Mouse (Mus musculus) granulocyte monocyte progenitor cell, adult 5-6 weeks (primary cell): ENCODE results near the gene Ly6g6e. TPM values are rescaled to one million over a fixed set of nuclear protein-coding genes. Genes with fewer than 3 reads are reported as not detected.
"Not testable (repeated sequence)": the region's sequence is repeated elsewhere in the genome, so short reads cannot be mapped to it uniquely, and the experiment has no call there.

Experiments
- ATAC-seq: replicated peaks from 2 replicates; pipeline ENCODE4 v1.8.0; 2016; ENCODE audit warnings: mild to moderate bottlenecking, moderate TSS enrichment, inconsistent platforms; ENCODE audit not compliant: poor library complexity, severe bottlenecking
- total RNA-seq, 2 experiments: library from RNA; stranded (forward) in 1 of 2; stranded (reverse) in 1 of 2; fragments of 200-712, 200-1000 nt in 1 of 2; fragments of >200 nt in 1 of 2; fragmentation: Nextera tagmentation in 1 of 2; gene quantifications; 2 replicates each; pipeline ENCODE4 v1.2.3; 2014 to 2017

The Ly6g6e gene
- total RNA-seq, 2 experiments from 2014 or later = not detected

DNA sequence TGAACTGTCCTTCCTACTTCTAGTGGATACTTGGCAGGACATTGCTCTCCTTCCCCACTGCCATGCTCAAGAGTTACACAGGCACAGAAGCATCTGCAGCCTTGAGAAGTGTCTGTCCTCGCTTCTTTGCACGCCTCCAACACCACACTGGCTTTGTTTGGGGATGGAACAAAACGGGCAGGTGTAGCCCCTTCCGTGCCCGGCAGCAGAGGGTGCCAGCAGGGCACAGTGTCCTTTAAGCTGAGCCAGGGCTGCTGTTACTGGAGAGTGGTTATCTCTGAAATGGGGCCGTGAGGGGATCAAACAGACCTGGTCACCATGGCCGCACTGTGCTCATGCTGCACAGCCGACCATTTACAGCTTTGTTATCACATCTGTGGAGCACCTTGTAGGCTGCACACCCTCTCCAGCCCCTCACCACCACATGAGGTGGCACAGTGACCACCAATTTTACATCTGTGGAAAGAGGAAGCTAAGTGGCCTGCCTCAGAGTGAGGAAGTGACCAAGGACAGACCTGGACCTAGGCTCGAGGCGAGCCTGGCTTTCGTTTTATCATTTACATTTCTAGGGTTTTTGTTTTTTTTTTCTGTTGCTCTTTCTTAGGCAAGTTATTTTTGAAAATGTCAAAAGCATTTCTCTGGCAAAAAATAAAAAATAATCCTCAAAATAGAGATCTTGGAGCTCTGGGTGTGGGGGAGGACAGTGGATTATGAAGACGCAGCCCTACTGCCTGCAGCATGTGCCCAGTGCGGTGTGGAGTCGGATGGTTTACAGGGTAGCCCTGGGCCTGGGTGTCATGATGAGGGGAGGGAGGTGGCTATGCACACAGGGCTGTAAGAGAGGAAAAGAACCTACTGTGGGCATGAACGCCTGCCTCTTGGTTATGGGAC, 18.0 kb downstream of the Ly6g6e start:
- peak; percentile 50 for ATAC-seq

DNA sequence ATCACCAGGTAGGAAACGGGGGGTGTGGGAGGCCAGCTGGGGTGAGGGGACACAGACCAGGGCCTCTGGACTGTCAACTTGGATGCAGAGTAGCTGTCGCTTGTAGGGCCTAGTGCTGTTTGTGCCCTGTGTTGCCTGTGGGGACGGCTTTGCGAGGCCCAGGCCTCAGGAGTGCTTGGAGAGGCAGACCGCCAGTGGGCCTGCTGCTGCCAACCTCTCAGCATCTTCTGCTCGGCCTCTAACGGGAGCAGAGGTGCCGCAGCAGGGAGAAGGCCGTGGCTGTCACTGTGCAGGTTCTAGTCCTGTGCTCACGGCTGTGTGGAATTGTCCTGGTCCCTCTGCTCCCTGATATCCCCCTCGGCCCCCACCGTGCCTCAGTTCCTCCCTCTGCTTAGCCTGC, 19.9 kb downstream of the Ly6g6e start:
- no peak for ATAC-seq

DNA sequence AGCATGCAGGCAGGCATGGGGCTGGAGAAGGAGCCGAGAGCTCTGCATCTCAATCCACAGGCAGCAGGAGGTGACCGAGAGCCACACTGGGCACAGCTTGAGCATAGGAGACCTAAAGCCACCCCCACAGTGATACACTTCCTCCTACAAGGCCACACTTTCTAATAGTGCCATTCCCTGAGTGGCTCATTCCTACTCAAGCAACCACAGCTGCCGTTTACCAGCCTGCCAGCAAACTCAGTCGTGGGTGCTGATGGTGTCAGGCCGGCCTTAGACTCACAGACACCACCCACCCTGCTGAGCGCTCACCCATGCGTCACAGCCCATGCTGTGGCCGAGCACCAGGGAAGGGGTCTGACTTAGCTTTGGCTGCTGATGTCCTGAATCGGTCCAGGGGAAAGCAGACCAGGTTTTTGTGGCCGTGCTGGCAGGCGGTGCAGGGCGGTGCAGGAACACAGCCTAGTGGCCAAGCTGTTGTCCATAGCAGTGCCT, 20.5 kb downstream of the Ly6g6e start:
- no peak for ATAC-seq

DNA sequence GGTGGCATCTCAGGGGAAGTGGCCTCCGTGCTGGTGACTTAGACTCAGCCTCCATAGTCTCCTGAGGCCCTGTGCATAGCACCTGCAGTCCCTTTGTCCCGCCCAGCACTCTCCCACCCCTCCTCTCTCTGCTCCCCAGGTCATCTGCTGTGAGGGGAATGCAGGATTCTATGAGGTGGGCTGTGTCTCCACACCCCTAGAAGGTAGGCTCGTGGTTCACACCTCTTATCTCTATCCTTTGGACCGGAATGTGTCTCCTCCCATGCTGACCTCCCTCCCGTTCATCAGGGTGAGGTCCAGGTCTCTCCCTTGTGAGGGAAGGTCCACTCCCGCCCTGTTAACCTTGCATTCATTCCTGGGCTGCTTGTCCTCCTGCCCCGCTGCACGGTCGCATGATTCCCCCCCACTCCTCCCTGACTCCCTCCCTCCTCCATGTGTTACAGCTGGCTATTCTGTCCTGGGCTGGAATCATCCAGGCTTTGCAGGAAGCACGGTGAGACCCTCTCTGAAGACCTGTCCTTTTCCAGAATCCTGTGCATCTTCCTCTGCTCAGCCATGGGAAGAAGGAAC, 23.6 kb downstream of the Ly6g6e start:
- ATAC-seq = no peak

DNA sequence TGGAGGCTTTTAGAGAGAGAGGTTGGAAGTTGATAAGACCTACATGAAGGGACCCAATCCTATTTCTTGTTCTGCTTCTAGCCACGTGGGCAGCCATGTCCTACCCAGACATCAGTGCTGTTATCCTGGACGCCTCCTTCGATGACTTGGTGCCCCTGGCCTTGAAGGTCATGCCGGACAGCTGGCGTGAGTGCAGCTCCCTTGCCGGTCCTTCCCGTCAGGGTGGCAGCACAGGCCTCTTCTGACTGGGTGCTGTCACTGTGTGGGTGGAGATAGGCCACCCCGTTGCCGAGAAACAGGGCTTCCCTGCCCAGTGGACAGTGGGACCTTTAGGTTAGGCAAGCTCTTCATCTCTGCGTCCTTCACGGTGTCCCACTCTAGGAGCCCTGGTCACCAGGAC, 24.5 kb downstream of the Ly6g6e start:
- no peak for ATAC-seq

DNA sequence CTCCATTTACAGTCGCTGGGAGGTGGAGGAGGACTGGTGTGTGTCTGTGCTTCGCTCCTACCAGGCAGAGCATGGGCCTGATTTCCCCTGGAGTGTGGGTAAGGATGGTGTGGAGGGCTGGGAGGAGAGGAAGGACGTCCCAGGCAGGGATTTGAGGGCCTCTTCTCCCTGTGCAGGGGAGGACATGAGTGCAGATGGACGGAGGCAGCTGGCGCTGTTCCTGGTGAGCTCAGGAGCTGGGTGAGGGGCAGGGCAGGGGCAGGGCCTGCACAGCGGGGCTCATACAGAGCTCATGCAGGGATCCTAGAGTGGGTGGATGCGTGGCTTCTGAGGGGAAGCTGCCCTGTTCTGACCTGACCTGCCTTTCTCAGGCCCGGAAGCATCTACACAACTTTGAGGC, 25.6 kb downstream of the Ly6g6e start:
- no peak for ATAC-seq

DNA sequence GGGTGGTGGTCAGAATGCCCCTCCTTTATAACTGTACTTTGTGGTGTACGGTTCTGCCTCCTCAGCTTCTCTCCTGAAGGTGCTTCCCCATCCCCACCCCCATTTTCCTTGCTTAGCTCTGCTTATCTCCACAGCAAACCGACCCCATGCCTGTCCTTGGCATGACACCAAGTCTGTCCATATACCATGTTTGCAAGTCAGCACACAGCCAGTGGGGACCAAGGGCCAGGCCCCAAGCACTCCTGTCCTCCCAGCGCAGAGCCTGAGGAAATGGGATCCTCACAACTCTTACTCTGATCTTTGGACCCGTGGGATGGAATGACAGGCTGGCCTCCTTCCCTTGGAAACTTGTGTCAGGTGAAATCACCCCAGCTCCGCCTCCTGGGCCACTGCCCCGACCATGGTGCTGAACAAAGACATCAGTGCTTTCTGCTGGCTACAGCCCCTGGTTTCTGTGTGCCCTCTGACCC, 26.6 kb downstream of the Ly6g6e start:
- ATAC-seq = no peak

DNA sequence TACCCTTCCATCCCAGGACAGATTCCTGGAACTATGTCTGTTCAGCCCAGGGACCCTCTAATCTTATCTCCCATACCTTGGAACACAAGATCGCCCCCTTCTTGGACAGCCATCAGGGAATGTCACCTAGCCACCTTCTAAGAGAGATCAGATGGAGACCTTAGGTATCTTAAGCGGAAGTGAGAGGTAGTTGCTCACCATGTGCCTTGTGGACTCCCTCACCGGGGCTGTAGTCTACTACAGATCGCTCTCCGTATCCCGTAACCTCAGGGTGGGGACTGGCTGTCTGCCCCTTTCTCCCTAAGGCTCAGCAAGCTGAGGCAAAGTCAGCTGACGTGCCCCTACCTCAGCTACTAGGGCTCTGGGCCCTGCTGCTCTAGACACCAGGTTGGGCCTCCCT, 27.4 kb downstream of the Ly6g6e start:
- ATAC-seq = no peak

DNA sequence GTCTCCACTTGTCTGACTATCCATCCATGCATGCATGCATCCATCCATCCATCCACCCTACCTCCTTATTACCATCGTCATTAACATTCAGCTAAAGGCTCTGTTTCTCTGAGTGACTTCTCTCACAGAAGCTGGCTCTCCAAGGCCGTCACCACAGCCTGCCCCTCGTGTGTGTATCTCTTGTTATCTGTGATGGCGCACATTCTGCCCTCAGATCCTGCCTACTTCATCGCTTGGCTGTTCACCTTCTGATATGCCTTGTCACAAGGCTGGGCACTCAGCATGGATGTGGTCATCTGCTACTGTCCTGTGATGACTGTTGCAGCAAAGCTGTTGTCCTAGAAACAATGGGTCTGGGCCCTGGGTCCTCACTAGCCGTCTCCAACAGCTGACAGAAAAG, 28.1 kb downstream of the Ly6g6e start:
- no peak for ATAC-seq

DNA sequence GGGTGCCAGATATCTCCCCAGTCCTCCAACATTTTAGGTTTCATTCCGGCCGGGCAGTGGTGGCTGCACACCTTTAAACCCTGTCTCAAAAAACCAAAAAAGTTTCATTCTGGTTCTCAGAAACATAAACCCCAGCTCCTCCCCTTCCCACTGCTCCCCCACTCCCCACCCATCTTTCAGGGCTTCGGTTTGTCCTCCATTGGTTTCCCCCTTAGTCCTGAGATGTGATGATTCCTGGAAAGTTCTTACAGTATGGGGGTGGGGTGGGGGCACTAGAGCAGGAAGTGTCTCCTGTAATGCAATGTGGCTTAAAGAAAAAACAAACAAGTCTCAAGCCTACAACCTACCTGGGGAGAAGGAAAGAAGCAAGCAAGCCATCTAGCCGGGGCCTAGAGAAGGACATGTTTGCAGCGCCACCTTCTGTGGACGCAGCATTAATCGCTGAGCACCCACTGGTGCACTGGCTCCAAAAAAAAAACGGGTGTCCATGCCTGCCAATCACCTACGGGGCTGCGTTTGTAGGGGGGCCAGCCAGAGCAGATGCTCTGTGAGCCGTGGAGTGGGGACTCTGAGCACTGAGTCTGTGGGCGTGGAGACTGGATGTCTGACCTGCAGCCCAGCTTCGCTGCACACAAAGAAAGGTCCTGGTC, 29.2 kb downstream of the Ly6g6e start:
- ATAC-seq = no peak

DNA sequence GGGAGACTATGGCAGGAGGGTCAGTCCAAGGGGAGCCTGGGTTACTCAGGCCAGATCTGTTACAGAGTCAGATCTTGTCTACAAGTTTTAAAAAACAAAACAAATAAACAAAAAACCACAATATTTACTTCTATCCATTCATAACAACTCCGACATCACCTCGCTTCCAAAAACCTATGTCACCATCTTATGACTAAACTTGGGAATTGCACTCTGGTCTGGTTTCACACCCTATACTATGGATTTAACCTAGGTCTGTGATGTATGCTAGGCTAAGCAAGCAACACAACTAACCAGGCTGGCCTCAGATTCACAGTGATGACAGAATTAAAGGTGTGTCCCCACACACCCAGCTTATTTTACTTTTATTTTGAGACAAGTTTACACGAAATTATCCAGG, 29.8 kb downstream of the Ly6g6e start:
- ATAC-seq = no peak

DNA sequence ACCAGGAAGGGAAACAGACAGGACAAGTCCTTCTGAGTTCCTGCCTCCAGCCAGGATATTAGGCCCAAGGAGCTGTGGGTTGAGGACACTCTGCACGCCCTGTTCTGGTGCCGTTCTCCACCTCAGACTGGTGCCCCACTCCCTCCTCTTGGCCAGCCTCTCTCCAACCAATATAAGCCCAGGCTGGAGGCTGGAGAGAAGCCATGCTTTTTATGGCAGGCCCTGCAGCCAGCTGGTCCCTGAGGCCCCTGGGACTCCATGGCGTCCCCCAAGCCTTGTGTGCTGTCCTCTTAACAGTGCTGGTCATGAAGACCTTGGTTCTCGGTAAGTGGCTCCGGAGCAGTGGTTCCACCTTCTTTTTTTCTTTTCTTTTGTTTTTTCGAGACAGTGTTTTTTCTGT, 31.4 kb downstream of the Ly6g6e start, which contains the start of gene Ly6g5c:
Gene Ly6g5c (plus strand): TSS at position 183 of the 400 bp plus-strand sequence.
- no peak for ATAC-seq

DNA sequence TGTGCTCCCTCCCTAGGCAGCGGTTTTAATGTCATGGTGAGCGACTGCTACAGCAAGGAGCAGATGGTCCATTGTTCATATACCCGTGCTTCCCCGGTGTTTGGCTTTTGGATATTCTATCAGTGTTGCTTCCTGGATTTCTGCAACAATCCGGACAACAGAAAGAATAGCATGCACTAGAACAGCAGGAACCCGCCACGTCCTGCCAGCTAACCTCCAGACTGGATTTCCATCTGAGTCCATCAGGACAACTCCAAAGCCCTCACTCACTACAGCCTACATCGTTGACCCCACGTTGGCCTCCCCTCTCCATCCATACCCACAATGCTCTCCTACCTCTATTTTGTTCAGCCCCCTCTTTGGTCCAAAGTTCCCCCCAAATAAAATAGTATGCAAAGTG, 35.1 kb downstream of the Ly6g6e start:
- no peak for ATAC-seq

DNA sequence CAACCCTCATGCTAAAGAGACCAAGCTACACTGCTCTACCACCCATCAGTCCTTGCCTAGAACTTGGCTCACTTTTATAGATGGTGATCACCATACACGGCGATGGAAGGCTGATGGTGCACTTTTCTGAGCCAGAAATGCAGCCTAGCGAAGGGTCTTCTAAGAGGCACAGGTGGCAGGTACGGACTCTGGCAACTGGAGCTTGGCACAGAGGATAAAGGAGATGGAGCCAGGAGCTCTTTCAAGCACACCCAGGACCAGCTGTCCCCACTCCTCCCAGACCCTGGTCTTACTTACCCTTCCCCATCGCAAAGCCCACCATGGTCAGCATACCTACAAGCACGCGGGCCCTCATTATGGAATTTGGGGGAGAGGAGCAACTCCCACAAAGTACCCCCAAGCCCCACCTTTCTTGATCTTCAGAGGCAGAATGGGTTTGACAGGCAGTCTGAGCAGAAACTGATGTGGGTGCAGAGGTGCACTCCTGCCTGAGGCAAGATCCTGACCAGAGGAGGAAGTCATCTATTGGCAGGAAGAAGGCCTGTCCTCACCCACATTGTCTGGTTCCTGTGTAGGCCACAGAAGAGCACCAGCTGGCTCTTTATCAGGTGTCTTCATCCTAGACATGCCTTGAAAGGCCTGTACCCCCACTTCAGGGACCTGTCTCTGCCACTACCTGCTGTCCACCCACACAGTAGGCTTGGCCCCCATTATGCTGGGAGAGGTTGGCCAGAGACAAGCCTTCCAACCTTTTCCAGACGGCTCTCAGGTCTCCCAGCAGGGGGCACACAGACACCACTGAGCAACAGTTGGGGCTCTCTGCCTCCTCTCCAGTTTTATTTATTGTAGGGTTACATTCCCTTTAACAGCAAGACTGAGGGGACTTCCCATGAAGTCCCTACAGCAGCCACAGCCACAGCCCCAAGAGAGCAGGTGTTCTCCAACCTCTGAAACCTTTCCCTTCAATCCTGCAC, 38.6 kb downstream of the Ly6g6e start, which contains the start of gene Ly6g5b:
Gene Ly6g5b (minus strand): TSS at position 383 of the 974 bp plus-strand sequence.
- peak; percentile 63 for ATAC-seq

DNA sequence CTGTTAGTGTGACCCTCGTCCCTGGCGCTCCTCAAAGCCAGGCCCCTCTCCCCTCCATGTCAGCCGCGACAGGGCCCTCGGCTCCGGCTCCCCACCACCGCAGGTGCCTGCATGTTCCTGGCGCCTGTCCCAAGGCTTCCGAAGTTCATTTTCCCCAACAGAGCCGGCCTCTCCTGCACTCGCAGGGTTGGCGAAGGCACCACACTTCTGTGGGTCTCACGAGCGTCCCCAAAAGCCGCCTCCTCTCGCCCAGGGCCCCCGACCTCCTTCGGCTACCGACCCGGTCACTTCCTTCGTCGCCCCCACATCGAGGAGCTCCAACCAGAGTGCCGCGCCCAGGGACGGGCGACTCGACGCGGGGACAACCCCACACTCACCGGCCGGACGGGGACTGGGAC, 44.0 kb downstream of the Ly6g6e start:
- no peak for ATAC-seq

DNA sequence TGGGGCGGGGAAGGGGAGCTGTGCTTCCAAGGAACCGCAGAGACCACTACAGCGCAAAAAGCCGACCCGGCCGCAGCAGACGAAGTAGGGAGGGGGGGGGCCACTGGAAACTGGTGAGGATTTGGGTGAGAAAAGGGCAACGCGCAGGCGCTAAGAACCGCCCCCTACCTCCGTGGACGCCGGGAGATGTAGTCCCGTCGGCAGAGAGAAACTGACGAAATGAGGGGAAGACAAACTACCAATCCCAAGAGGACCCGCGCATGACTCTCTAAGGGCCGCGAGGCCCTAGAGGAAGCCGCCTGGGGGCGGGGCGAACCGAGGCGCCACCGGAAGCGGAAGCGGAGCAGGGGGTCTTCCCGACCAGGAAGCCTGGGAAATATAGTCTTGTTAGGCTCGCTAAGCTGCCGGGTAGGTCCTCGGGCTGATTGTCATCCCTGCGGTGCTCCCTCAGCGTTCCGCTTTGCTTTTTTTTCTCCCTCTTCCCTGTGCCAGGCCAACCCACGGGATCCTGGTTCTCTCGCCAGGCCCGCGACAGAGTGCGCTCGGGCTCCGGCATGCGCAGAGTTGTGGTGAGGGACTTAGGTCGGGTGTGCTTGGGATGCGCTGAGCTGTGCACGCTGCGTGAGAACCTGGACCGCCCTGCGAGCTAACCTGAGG, 44.6 kb downstream of the Ly6g6e start, which contains the start of gene Gpank1:
Gene Gpank1 (plus strand): TSS at position 313 of the 657 bp plus-strand sequence.
- ATAC-seq = peak; percentile 85

DNA sequence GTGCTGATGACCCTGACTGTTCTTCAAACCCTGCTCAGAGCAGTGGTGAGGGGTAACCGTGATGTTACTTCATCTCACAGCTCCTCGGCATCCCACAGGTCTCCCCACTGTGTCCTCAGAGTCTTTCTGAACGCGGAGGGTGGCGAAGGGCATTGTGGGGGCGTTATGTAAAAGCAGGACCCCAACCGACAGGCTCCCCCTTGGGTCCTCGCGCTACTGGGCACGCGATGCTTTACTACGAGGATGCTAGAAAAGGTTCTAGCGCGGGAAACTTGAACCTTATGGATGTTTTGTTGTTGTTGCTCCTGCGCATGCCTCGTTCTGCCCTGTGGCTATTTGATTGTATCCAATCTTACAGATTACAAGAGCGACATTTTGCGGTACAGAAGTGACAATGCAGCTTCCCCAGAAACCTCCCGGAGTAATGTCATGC, 45.2 kb downstream of the Ly6g6e start, which contains the start of gene Csnk2b:
Gene Csnk2b (minus strand): TSS at position 183 of the 433 bp plus-strand sequence.
- ATAC-seq = peak; percentile 5; the same call in 1 of the 2 replicates

DNA sequence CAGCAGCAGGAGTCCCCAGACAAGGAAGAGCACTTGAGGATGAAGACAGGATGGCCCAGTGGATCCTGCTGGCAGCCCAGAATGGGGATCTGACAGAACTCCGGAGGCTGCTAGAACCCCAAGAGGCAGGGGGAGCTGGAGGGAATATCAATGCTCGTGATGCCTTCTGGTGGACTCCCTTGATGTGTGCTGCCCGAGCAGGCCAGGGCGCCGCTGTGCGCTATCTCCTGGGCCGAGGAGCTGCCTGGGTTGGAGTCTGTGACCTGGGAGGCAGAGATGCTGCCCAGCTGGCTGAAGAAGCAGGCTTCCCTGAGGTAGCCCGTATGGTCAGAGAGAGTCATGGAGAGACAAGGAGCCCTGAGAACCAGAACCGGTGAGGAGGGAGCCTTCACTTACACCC, 46.6 kb downstream of the Ly6g6e start:
- ATAC-seq = not testable (repeated sequence)
